Mouse (Mus musculus): ENCODE data around the gene Cmtm7. TPM values are rescaled to one million over a fixed set of nuclear protein-coding genes. Genes with fewer than 3 reads are reported as not detected.

Gene Cmtm7
- polyA plus RNA-seq, 1 experiment from 2014 or later: 64.6 TPM

Other genes starting within 250 kb of the Cmtm7 start
- gene Trim71, start 217.5 kb downstream of the Cmtm7 start, polyA plus RNA-seq (2014; fragmentation: Nextera tagmentation; extraction: Ambion mirVana): 1.9 and 2.2 TPM in 2 replicates
- gene Cnot10, start 141.7 kb downstream of the Cmtm7 start, polyA plus RNA-seq (2014; fragmentation: Nextera tagmentation; extraction: Ambion mirVana): 72.8 and 76.4 TPM in 2 replicates
- 67.8 TPM in 2 replicates for gene Dync1li1, start 93.1 kb downstream of the Cmtm7 start, polyA plus RNA-seq (2014; fragmentation: Nextera tagmentation; extraction: Ambion mirVana)
- 29.3 and 30.0 TPM in 2 replicates for gene Cmtm6, start 50.7 kb downstream of the Cmtm7 start, polyA plus RNA-seq (2014; fragmentation: Nextera tagmentation; extraction: Ambion mirVana)
- gene Cmtm8, start 62.3 kb upstream of the Cmtm7 start, polyA plus RNA-seq (2014; fragmentation: Nextera tagmentation; extraction: Ambion mirVana): 17.3 and 19.3 TPM in 2 replicates
- gene Gpd1l, start 152.1 kb upstream of the Cmtm7 start, polyA plus RNA-seq (2014; fragmentation: Nextera tagmentation; extraction: Ambion mirVana): 7.6 and 10.0 TPM in 2 replicates
- gene Osbpl10, start 196.7 kb upstream of the Cmtm7 start, polyA plus RNA-seq (2014; fragmentation: Nextera tagmentation; extraction: Ambion mirVana): 0.90 and 0.92 TPM in 2 replicates
- 380 and 405 TPM in 2 replicates for gene Rps27rt, start 200.9 kb upstream of the Cmtm7 start, polyA plus RNA-seq (2014; fragmentation: Nextera tagmentation; extraction: Ambion mirVana)

Measured in embryonic facial prominence, embryonic 11.5 days (tissue).